Mouse (Mus musculus) urinary bladder, postnatal 4 days (tissue): ENCODE results near the gene Tbr1.

Experiments used
- DNase-seq, 2 experiments: peaks; one replicate each; pipeline ENCODE4 v3.0.0; 2021 to 2022; ENCODE audit warnings: low spot score in 2 of 2

Tbr1 gene

DNA sequence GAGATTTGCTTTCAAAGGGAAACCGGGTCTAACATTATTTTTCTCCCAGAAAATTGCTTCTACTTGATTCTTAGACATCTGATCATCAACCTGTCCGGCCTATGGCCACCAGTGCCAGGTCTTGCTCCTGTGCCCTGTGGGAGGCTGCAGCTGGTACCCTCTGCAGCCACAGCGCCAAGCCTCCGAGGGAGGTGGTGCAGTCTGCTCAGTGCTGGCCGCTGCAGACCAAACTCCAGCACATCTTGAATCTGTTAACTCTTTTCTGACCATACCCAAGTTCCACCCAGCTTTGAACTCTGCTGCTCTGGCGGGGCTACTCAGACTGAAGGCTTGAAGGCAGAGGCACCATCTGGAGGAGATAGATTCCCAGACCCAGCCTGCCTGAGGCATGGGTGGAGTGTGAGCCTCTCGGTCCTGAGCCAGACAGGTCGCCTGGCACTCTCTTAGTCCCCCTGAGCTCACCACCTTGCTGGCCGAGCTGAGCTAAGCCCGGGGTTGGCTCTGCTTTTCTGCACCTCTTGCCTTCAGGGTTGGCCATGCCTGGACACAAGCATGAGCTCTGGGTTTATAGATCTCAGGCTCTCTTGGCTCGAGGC lies at the start of gene Tbr1:
Gene Tbr1 (plus strand): TSS at position 275 of the 596 bp plus-strand sequence.
- DNase-seq, result no peak

GRCm38 (mm10) chr2:61754989-61755388 lies 47.7 kb upstream of the Tbr1 start:
- DNase-seq, result no peak

- no peak for DNase-seq
These were observed 43.4 kb upstream of the Tbr1 start for GRCm38 (mm10) chr2:61759234-61759855.

DNA sequence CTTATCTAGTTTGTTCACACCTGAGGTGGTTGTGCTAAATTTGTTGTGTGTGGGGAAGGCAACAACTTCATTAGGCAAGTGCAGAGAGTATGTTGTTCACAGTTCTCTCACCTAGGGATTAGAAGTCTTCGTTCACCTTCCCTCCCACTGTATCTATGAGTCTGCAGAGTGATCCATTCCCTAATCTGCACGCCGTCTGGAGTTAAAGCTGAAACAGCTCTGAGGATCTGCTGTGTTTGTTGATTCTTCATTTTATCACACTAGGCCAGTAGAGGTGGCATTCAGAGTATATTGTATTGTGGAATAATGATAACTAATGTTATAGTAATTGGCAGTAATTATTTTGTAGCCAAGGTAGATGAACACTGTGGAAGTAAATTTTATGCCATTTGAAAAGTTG lies 42.7 kb upstream of the Tbr1 start:
- no peak for DNase-seq

DNA sequence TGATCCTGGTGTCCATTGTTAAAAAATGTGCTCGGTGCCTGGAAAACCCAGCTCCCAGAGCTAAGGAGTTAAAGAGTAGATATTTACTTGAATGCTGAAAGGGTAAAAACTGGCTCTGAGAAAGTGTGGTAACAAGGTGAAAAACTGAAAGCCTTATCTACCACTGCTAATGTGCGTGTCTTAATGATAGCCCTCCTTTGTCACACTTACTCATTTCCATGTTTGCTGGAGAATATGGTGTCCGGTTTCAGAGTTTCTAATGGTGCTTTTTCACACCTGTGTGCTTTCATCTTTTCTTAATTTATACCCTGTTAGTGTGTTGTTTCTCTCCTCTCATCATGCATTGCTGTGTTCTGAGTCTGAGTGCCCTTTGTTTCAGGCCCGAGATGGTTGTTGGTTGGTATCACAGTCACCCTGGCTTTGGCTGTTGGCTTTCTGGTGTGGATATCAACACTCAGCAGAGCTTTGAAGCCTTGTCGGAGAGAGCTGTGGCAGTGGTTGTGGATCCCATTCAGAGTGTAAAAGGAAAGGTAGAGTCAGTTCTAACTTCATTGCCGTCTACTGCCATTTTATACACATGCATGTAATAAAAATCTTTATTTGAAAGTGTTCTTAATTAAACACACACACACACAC lies 38.1 kb upstream of the Tbr1 start:
- no peak for DNase-seq

DNA sequence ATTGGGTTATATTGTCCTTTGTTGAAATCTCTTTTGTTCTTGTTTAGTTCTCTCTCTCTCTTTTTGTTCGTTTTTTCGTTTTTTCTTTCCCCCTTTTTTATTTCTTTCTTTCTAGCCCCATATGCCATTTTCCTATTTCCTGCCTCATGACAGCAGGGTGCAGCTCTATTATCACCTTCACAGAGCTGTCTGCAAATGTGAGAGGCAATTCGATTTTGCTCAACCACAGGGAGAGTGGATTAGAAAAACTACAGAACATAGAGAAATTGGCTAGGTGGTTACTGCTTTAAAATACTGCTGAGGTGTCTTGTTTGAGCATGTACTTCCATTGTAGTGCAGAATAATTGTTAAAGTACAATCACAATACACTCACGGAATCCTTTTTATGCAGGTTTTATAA lies 37.2 kb upstream of the Tbr1 start:
- DNase-seq, result no peak

- no peak for DNase-seq
These were observed 21.9 kb upstream of the Tbr1 start for GRCm38 (mm10) chr2:61780794-61781193.

- DNase-seq, result no peak
These were observed 7.8 kb upstream of the Tbr1 start for GRCm38 (mm10) chr2:61794960-61795359.

GRCm38 (mm10) chr2:61798048-61798447 lies 4.7 kb upstream of the Tbr1 start:
- DNase-seq, result no peak

DNA sequence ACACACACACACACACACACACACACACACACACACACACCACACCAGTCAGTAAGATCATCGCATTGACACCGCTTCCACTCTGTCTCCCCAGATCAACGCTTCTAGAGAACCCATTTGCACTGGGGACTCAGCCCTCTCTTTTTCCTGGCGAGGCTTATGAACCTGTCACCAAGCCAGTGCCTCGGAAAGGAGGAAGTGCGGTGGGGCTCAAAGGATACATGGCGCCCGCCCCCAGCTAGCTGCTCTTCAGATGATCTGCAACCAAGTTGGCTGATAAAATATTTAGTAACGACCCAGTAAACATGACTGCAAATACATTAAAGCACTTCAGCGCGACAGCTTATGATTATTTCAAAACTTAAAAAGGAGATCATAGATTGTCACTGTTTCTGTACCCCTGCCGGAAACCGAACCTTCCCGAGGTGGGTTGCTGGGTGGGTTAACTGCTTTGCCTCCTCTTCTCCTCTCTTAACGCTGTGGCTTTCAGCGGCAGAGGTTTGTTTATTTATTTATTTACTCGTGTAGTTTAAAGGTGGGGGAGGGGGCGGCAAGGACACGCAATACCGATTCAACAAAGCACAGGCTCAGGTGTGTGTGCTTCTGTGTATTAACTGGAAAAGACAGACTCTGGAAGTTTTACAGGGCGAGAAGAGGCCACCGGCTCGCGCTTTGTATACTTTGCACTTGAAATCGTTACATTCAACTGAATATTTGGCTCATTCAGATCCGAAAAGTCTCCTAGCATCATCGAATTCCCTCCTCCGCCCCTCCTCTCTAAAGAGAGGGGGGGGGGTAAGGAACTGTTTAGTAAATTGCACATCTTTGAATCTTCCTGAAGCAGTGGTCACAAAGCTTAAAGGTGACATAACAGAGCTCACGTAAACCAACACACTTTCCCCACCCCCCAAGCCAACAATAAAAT lies 975 bp downstream of the Tbr1 start:
- DNase-seq, result no peak

DNA sequence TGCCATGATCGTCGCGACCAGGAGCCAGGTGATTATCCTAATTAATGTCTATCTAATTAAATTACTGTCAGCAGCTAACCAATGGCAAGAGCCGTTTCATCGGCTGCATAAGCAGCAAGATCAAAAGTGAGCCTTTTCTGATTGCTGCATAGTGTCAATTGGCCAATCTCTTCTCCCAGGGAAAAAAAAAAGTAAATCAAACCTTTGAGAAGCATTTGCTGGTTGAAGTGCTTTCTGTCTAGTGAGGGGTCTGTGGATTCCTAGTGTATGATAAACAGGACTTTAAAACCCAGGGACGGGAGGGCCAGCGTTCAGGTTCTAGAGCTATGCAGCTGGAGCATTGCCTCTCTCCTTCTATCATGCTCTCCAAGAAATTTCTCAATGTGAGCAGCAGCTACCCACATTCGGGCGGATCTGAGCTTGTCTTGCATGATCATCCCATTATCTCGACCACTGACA lies 1.7 kb downstream of the Tbr1 start:
- DNase-seq, result no peak

DNA sequence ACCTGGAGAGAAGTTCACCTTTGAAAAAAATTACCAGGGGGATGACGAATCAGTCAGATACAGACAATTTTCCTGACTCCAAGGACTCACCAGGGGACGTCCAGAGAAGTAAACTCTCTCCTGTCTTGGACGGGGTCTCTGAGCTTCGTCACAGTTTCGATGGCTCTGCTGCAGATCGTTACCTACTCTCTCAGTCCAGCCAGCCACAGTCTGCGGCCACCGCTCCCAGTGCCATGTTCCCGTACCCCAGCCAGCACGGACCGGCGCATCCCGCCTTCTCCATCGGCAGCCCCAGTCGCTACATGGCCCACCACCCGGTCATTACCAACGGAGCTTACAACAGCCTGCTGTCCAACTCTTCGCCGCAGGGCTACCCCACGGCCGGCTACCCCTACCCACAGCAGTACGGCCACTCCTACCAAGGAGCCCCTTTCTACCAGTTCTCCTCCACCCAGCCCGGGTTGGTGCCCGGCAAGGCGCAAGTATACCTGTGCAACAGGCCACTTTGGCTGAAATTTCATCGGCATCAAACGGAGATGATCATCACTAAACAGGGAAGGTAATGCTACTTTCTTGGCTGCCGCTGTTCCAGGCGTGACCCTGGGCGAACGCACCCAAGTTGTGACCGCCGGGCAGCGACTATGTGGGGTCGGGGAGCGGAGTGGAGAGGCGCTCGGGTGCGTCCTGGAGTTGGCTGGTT lies 2.3 kb downstream of the Tbr1 start:
- no peak for DNase-seq

GRCm38 (mm10) chr2:61805541-61806345 lies 3.0 kb downstream of the Tbr1 start:
- peak in 1 of 2 experiments; percentile 19 for DNase-seq

GRCm38 (mm10) chr2:61806346-61806825 lies 3.7 kb downstream of the Tbr1 start:
- no peak for DNase-seq

DNA sequence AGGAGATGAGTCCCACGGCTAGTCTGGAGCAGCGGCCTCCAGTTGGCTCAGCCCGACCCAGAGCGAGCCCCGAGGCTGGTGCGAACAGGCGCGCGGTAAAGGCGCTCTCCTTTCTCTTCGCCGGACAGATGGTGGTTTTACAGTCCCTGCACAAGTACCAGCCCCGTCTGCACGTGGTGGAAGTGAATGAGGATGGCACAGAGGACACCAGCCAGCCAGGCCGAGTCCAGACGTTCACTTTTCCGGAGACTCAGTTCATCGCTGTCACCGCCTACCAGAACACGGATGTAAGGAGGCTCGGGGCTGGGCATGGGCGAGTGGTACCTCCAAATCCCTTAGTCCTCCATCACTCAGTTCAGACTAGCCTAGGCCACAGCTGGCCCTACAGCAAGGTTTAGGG lies 4.4 kb downstream of the Tbr1 start:
- DNase-seq, result peak in 1 of 2 experiments; percentile 19

DNA sequence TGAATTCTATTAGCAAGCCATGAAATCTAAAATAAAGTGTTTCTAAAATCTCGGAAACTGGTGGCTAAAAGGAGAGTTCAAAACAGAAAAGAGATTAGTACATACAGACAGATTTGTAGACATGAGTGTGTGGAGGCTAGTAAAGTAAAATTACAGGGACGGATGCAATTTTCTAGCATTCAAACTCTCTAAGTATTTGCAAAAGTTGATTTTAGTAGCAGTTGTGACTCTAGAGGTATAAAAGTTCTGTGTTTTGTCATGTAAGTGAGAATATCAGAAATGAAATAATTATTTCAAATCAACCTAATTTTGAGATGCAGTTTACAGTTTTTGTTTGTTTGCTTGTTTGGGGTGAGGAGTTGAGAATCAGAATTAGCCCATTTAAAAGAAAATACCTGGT lies 5.1 kb downstream of the Tbr1 start:
- DNase-seq, result no peak

DNA sequence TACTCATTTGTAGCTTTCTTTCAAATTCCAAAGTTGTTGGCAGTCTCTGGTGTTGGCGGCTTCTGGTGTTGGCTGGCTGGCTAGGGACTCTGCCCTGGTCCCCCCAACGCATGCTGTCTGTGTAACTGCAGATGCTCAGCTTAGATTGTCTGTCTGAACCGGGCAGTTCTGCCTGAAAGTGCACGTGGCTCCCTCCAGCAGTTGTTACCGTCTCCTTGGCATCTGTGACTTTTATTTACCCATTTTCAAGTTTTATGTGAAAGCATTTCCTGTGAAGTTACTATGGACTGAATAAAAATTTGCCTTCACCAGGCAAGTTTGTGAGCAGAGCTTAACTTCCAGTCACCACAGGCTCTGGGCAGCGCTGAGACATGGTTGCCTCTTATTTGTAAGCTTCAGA lies 6.0 kb downstream of the Tbr1 start:
- DNase-seq, result no peak

- no peak for DNase-seq
These were observed 6.7 kb downstream of the Tbr1 start for GRCm38 (mm10) chr2:61809381-61809780.

- DNase-seq, result no peak
These were observed 8.0 kb downstream of the Tbr1 start for GRCm38 (mm10) chr2:61810751-61811150.

DNA sequence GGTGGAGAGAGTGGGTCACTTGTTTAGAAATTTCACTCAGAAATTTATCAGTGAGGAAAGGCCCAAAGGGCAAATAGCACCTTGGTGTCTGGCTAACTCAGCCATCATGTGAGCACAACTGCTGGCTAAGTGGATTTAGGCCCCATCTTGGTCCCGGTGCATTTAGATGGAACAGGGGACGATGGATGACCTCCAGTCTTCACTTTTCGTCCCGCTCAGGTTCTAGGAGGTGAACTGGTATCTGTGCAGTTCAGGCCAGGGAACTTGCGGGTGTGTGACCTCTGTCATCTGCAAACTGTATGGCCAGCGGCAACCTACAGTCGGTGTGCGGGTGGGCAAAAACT lies 8.4 kb downstream of the Tbr1 start:
- DNase-seq, result no peak
